Mouse (Mus musculus): Measurements from ENCODE around the gene Cpsf4.
"Not testable (repeated sequence)": the region's sequence is repeated elsewhere in the genome, so short reads cannot be mapped to it uniquely, and the experiment has no call there.

Cpsf4 gene

GRCm38 (mm10) chr5:145185244-145185643, 18.2 kb downstream of the Cpsf4 start:
- DNase-seq = no peak

DNA sequence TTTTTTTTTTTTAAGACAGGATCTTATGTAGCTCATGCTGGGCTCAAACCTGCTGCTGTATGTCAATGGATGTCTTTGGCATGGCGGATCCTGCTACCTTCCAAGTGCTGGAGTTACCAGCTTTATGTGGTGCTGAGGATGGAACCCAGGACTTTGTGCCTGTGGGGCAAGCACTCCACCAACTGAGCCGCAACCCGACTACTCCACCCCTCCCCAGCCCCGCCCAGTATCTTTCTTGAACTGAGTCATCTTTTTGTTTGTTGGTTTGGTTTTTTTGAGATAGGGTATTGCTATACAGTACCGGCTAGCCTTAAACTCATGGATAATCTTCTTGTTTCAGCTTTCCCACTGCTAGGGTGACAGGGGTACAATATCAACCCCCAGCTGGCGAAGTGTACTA, 22.4 kb downstream of the Cpsf4 start:
- no peak for DNase-seq

- DNase-seq = no peak
These were observed 23.4 kb downstream of the Cpsf4 start for GRCm38 (mm10) chr5:145190373-145190772.

DNA sequence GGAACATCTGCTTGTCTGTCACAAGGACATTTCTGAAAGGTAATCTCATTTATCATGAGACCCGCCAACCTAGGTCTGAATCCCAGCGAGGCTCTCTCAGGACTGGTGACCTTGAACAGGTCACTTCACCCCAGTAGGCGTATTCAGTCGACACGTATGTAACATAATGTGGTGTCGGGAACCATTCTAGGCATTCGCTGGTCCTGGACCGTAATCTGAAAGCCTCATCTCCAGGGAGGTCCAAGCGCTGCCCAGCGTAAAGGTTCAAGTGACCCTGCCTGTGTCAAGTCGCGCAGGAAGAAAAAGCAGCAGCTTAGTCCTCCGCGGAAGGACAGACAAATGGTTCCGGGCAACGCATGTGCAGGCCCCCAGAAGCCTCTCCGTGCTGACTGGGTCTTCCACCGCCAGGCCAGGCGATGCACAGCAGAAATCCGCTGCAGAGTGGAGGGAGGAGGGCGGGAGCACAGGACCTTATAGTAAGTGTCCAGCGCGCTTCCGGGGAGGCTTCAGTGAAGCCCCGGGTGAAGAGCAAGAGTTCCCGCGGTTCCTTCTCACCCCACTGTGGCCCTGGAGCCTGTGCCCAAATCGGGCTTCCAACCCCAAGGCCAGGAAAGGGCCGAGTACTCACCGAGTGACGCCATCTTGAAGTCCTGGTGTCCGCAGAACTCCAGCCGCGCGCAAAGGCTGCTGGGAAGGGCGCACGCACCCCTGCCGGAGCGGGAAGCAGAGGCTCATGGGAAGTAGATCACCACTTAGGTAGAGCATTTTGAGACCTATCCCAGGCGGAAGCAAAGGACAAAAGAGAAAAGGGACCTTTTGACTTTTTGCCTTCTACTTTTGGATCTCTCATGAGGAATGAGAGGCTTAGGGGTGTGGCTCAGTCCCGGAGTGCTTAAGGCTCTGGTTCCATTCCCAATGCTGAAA, 24.1 kb downstream of the Cpsf4 start:
- DNase-seq = peak; percentile 94 to 96

DNA sequence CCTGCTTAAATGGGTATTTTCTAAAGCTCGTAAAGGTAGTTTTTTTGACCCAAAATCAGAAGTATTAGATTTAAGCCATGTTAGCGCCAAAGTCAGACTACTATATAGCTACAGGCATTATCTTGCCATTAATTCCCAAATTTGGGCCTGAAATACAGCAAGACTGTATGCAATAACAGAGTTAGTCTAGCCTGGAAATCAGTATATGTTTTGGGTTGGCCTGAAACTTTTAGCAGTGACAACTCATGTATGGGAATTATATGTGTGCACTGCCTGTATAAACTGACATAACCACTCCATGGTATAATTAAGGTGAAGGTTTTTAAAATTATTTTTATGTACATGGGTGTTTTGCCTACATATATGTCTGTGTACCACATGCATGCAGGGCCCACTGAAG, 24.9 kb downstream of the Cpsf4 start, which contains the start of gene Atp5j2:
Gene Atp5j2, minus strand, starts transcription at position 101 of the 400 bp plus-strand sequence.
- DNase-seq = no peak

- DNase-seq = no peak
These were observed 33.4 kb downstream of the Cpsf4 start for GRCm38 (mm10) chr5:145200387-145200786.

GRCm38 (mm10) chr5:145201321-145201991, 34.4 kb downstream of the Cpsf4 start, which contains the start of gene Zkscan14:
Gene Zkscan14 (minus strand): TSS chr5:145201868.
- peak; percentile 82 to 89 for DNase-seq

DNA sequence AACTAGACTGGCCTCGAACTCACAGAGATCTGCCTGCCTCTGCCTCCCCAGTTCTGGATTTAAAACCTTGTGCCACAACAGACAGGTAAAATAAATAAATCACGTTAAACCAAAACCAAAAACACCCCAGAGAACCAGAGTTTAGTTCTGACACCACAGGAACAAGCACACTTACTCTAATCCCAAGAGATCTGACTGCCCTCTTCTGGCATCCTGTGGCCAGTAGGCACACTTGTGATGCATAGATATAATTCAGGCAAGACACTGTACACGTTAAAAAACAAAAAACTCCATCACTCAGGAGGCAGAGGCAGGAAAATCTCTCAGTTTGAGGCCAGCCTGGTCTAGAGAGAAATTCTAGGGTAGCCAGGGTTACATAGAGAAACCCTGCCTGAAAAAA, 35.4 kb downstream of the Cpsf4 start:
- DNase-seq = peak in 1 of 2 experiments; percentile 5

DNA sequence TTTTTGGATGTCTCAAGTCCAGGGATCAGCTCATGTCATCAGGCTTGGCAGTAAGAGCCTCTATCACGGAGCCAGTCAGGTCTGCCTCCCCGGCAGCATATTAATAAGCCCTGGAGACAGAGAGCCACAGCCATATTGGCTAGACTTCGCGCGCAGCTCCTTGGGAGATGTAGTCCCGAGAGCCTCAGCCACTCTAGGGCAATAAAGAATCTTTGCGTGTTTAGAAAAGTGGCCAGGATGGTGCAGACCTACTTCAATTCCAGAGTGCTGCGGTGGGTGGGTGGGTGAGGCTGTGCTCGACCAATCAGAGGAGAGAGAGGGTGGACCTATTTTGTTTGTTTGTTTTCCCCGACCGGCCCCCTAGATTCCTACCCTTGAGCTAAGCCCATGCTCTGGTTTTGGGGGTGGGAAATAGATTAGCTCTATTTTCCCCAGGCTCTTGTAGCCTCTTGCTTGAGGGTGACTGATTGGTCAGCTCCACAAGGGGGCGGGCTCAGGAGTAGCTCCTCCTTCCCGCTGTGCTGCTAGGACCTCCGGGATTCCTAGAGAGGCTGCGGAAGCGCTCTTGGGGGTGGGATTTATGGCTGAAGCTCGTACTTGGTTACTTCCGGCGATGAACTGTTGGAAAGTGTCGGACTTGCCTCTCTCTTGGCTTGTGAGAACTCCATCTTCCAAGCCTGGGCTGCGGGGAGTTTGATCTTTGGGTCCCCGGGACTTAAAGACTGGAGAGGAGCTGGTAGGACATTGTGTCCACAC, 37.1 kb downstream of the Cpsf4 start, which contains the start of gene Zkscan5:
Gene Zkscan5, plus strand, starts transcription at position 627 of the 756 bp plus-strand sequence.
- DNase-seq = peak; percentile 99

GRCm38 (mm10) chr5:145205041-145205440, 38.0 kb downstream of the Cpsf4 start:
- no peak for DNase-seq

GRCm38 (mm10) chr5:145207385-145207784, 40.4 kb downstream of the Cpsf4 start:
- DNase-seq = no peak

DNA sequence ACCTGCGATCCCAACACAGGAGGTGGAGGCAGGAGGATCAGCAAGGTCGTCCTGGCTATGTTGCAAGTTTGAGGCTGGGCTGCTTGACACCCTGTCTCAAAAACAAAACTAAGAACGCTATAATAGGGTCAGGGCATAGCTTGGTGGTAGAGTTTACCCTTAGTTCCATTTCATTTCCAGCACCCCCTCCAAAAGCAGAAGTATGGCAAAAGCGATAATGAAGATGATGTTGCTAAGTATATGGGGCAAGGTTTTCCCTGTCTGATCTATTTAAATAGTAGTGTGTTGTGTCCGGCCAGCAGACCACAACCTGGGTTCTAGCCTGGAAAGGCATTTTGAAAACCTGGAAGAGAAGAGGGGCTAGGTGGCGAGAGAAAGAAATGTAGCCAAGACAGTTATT, 40.9 kb downstream of the Cpsf4 start:
- DNase-seq = no peak

DNA sequence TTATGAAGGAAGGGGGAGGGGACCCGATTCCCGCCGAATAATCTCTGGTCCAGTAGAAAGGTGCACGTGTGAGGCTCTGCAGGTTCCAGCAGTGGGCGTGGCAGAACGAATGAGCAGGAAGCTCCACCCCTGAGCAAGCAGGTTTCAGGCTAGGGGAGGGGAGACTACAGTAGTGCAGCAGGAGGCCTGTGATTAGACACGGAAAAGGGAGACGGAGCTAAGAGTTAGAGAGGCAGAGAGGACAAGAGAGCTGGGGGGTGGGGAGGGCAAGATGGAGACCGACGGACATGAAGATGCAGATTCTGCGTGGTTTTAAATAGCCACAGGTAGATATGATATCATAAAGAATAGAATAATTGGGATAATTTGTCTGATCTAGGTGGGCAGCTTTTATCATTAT, 41.4 kb downstream of the Cpsf4 start:
- DNase-seq = not testable (repeated sequence)

GRCm38 (mm10) chr5:145211340-145211739, 44.3 kb downstream of the Cpsf4 start:
- DNase-seq = no peak

DNA sequence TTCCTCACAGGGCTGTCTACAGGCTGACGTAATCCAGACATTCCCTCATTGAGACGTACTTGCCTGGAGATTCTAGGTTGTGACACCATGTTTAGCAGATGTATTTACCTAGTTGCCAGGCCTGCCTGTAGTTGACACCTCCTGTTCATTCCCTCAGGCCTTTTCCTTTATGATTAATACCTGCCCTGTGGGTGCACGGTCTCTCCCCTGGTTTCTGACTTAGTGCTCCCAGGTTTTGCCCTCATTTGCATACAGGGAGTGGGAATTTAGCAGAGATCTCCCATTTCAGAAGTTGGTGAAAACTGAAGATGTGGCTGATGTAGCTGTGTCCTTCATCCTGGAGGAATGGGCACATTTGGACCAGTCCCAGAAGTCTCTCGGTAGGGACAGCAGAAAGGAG, 45.2 kb downstream of the Cpsf4 start:
- no peak for DNase-seq

DNA sequence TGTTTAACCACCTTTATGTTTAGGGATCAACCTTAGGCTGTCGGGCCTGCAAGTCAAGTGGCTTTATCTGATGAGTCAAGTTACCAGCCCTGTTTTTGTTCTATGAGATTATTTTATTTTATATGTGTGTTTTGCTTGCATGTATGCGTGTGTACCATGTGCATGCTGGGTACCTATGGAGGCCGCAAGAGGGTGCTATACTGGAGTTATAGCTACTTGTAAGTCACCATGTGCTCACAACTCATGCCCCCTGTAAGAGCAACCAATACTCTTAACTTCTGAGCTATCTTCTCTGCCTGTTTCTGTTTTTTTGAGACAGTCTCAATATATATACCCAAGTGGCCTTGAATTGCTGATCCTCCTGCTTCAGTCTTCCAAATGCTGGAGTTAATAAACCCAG, 46.5 kb downstream of the Cpsf4 start:
- no peak for DNase-seq

GRCm38 (mm10) chr5:145214679-145215078, 47.7 kb downstream of the Cpsf4 start:
- DNase-seq = peak in 1 of 2 experiments; percentile 27

DNA sequence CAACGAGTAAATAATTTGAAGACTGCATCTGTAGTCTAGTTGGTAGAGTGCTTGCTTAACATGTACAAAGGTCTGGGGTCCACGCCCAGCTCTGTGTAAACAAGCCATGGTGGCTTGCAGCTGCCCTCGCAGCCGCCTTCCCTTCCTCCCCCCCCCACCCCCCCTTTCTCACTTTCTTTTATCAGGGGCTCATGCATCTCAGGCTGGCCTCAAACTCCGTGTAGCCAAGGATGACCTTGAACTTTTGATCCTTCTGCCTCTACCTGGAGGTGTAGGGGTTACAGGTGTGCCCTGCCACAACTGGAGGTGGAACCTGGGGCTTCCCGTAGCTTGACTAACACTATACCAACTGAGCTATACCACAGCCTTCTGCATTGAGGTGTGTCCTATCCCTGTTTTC, 50.7 kb downstream of the Cpsf4 start:
- no peak for DNase-seq

GRCm38 (mm10) chr5:145218206-145218605, 51.2 kb downstream of the Cpsf4 start:
- no peak for DNase-seq

DNA sequence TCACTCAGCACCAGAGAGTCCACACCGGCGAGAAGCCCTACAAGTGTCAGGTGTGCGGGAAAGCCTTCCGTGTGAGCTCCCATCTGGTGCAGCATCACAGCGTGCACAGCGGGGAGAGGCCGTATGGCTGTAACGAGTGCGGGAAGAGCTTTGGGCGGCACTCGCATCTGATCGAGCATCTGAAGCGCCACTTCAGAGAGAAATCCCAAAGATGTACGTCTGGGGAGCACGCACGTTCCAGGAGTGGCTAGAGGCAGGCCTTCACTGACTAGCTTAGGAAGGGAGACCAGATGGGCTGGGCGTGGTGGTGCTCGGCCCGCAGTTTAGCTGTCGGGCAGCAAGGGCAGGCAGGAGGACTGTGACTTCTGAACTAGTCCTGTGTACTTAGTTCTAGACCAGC, 51.7 kb downstream of the Cpsf4 start:
- DNase-seq = no peak

DNA sequence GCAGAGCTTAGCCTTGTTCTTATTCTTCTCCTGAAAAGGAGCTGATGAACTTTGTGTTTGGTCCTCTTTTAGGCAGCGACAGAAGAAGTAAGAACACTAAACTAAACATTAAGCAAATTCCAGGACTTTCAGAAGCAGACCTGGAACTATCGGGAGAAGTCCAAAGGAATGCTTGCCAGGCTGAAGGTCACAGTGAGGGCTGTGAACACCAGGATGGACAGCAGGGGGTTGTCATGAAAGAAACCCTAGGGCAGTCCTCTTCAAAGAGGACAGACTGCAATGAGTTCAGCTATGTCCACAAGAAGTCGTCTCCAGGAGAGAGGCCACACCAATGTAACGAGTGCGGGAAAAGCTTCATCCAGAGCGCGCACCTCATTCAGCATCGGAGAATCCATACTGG, 53.0 kb downstream of the Cpsf4 start:
- peak; percentile 43 to 70 for DNase-seq

GRCm38 (mm10) chr5:145222840-145223239, 55.8 kb downstream of the Cpsf4 start:
- DNase-seq = no peak

- no peak for DNase-seq
These were observed 56.4 kb downstream of the Cpsf4 start for GRCm38 (mm10) chr5:145223395-145223794.
